Mouse (Mus musculus): ENCODE data around the gene Actr1b. TPM values are rescaled to one million over a fixed set of nuclear protein-coding genes. Genes with fewer than 3 reads are reported as not detected.

Actr1b gene
- total and polyA plus RNA-seq, 3 experiments, result 89.8 to 98.1 (median 94.8) TPM

GRCm38 (mm10) chr1:36753932-36754675 is 39.9 kb upstream of the Actr1b start:
- intact Hi-C loops (cut with DNase I), result no loop called here
- DNase-seq, result no peak
- WGBS, result 42% methylated on average over 6 of the region's 6 CpGs

GRCm38 (mm10) chr1:36746452-36746851 is 32.2 kb upstream of the Actr1b start:
- no peak overlapping the region for H3K27ac ChIP-seq
- intact Hi-C loops (cut with DNase I), result no loop called here
- no peak for TF ChIP-seq EP300 (IDR thresholded peaks at IDR 0.05; ENCODE audit: insufficient read depth, low read depth, low read length)
- peak; percentile 59 for TF ChIP-seq CTCF (IDR thresholded peaks at IDR 0.05)
- WGBS, result 45% methylated on average over 15 of the region's 15 CpGs
- H3K4me1 ChIP-seq (ENCODE audit: control insufficient read depth, insufficient read depth, low read length), result no peaks in the 10 kb centered on the region; the same call in 1 of the 2 replicates
- no peak for DNase-seq
- no peak overlapping the region for H3K9ac ChIP-seq (ENCODE audit: low read depth, low read length)
- no peaks in the 10 kb centered on the region for H3K36me3 ChIP-seq (ENCODE audit: control insufficient read depth, insufficient read depth, low read length)
- no peaks in the 10 kb centered on the region for H3K79me2 ChIP-seq (replicated peaks; ENCODE audit: control insufficient read depth, insufficient read depth, low read length)
- no peaks in the 10 kb centered on the region for H3K27me3 ChIP-seq (ENCODE audit: control insufficient read depth, insufficient read depth, low read length)
- no peak overlapping the region for H3K4me3 ChIP-seq

More at GRCm38 (mm10) chr1:36753932-36754675, 39.9 kb upstream of the Actr1b start:
- no peaks in the 10 kb centered on the region for H3K36me3 ChIP-seq (ENCODE audit: control insufficient read depth, insufficient read depth, low read length)
- TF ChIP-seq EP300 (IDR thresholded peaks at IDR 0.05; ENCODE audit: insufficient read depth, low read depth, low read length) (no peak), POLR2A (IDR thresholded peaks at IDR 0.05; ENCODE audit: insufficient read depth, low read depth, low read length) (no peak), CTCF (IDR thresholded peaks at IDR 0.05) (no peak)
- no peak overlapping the region for H3K9ac ChIP-seq (ENCODE audit: low read depth, low read length)
- no peaks in the 10 kb centered on the region for H3K4me1 ChIP-seq (ENCODE audit: control insufficient read depth, insufficient read depth, low read length)
- no peak overlapping the region for H3K27ac ChIP-seq
- no peak overlapping the region for H3K4me3 ChIP-seq
- H3K79me2 ChIP-seq (replicated peaks; ENCODE audit: control insufficient read depth, insufficient read depth, low read length), result no peaks in the 10 kb centered on the region
- H3K27me3 ChIP-seq (ENCODE audit: control insufficient read depth, insufficient read depth, low read length), result no peaks in the 10 kb centered on the region

- Histone ChIP-seq H3K27me3 (ENCODE audit: control insufficient read depth, insufficient read depth, low read length) (no peaks in the 10 kb centered on the region), H3K4me3 (no peak overlapping the region), H3K79me2 (replicated peaks; ENCODE audit: control insufficient read depth, insufficient read depth, low read length) (no peaks in the 10 kb centered on the region), H3K9ac (ENCODE audit: low read depth, low read length) (no peak overlapping the region), H3K27ac (no peak overlapping the region), H3K4me1 (ENCODE audit: control insufficient read depth, insufficient read depth, low read length) (no peaks in the 10 kb centered on the region; the same call in 1 of the 2 replicates), H3K36me3 (ENCODE audit: control insufficient read depth, insufficient read depth, low read length) (no peaks in the 10 kb centered on the region)
- 55% methylated on average over 4 of the region's 4 CpGs for WGBS
- intact Hi-C loops (cut with DNase I), result no loop called here
- no peak for DNase-seq
- no peak for TF ChIP-seq CTCF (IDR thresholded peaks at IDR 0.05)
- no peak for TF ChIP-seq POLR2A (IDR thresholded peaks at IDR 0.05; ENCODE audit: insufficient read depth, low read depth, low read length)
- TF ChIP-seq EP300 (IDR thresholded peaks at IDR 0.05; ENCODE audit: insufficient read depth, low read depth, low read length), result no peak
Measured at GRCm38 (mm10) chr1:36745661-36746060, 31.4 kb upstream of the Actr1b start.

- no peaks in the 10 kb centered on the region for H3K79me2 ChIP-seq (replicated peaks; ENCODE audit: control insufficient read depth, insufficient read depth, low read length)
- no peaks in the 10 kb centered on the region; the same call in 1 of the 2 replicates for H3K4me1 ChIP-seq (ENCODE audit: control insufficient read depth, insufficient read depth, low read length)
- WGBS, result 27% methylated on average over 17 of the region's 17 CpGs
- TF ChIP-seq CTCF (IDR thresholded peaks at IDR 0.05) (peak; percentile 81), POLR2A (IDR thresholded peaks at IDR 0.05; ENCODE audit: insufficient read depth, low read depth, low read length) (no peak)
- H3K36me3 ChIP-seq (ENCODE audit: control insufficient read depth, insufficient read depth, low read length), result no peaks in the 10 kb centered on the region
- intact Hi-C loops (cut with DNase I), result no loop called here
- no peak overlapping the region for H3K9ac ChIP-seq (ENCODE audit: low read depth, low read length)
- no peaks in the 10 kb centered on the region for H3K27me3 ChIP-seq (ENCODE audit: control insufficient read depth, insufficient read depth, low read length)
- no peak overlapping the region for H3K4me3 ChIP-seq
- no peak overlapping the region for H3K27ac ChIP-seq
- peak; percentile 48 to 68 for DNase-seq
Measured at GRCm38 (mm10) chr1:36744268-36744944, 30.2 kb upstream of the Actr1b start.

- TF ChIP-seq EP300 (IDR thresholded peaks at IDR 0.05; ENCODE audit: insufficient read depth, low read depth, low read length), result no peak
- no peak for TF ChIP-seq POLR2A (IDR thresholded peaks at IDR 0.05; ENCODE audit: insufficient read depth, low read depth, low read length)
- TF ChIP-seq CTCF (IDR thresholded peaks at IDR 0.05), result no peak
- intact Hi-C loops (cut with DNase I), result no loop called here
- Histone ChIP-seq H3K27ac (no peak overlapping the region), H3K36me3 (ENCODE audit: control insufficient read depth, insufficient read depth, low read length) (no peaks in the 10 kb centered on the region), H3K4me3 (no peak overlapping the region), H3K27me3 (ENCODE audit: control insufficient read depth, insufficient read depth, low read length) (no peaks in the 10 kb centered on the region), H3K9ac (ENCODE audit: low read depth, low read length) (no peak overlapping the region), H3K79me2 (replicated peaks; ENCODE audit: control insufficient read depth, insufficient read depth, low read length) (no peaks in the 10 kb centered on the region), H3K4me1 (ENCODE audit: control insufficient read depth, insufficient read depth, low read length) (no peaks in the 10 kb centered on the region; the same call in 1 of the 2 replicates)
- WGBS, result 54% methylated on average over 9 of the region's 9 CpGs
- DNase-seq, result no peak
Measured at GRCm38 (mm10) chr1:36743046-36743445, 28.8 kb upstream of the Actr1b start.

- H3K79me2 ChIP-seq (replicated peaks; ENCODE audit: control insufficient read depth, insufficient read depth, low read length), result no peaks in the 10 kb centered on the region
- intact Hi-C loops (cut with DNase I), result no loop called here
- H3K27me3 ChIP-seq (ENCODE audit: control insufficient read depth, insufficient read depth, low read length), result no peaks in the 10 kb centered on the region
- H3K27ac ChIP-seq, result no peak overlapping the region
- H3K4me3 ChIP-seq, result no peak overlapping the region
- H3K36me3 ChIP-seq (ENCODE audit: control insufficient read depth, insufficient read depth, low read length), result no peaks in the 10 kb centered on the region
- DNase-seq, result no peak
- TF ChIP-seq POLR2A (IDR thresholded peaks at IDR 0.05; ENCODE audit: insufficient read depth, low read depth, low read length) (no peak), EP300 (IDR thresholded peaks at IDR 0.05; ENCODE audit: insufficient read depth, low read depth, low read length) (no peak), CTCF (IDR thresholded peaks at IDR 0.05) (no peak)
- no peaks in the 10 kb centered on the region; the same call in 1 of the 2 replicates for H3K4me1 ChIP-seq (ENCODE audit: control insufficient read depth, insufficient read depth, low read length)
- H3K9ac ChIP-seq (ENCODE audit: low read depth, low read length), result no peak overlapping the region
- WGBS, result 68% methylated on average over 5 of the region's 5 CpGs
Measured at GRCm38 (mm10) chr1:36739231-36739630, 25.0 kb upstream of the Actr1b start.
